Mouse (Mus musculus) heart, postnatal 10 days (tissue): ENCODE results near the gene Crb2. TPM values are rescaled to one million over a fixed set of nuclear protein-coding genes. Genes with fewer than 3 reads are reported as not detected.

ENCODE experiments used
- DNase-seq, 2 experiments: peaks; one replicate each; pipeline ENCODE4 v3.0.0; 2021
- intact Hi-C: fragments of 180-260 bp; cut with DNase I; formaldehyde crosslinking; loops from one replicate; pipeline ENCODE4 v1.15.1; 2025
- total RNA-seq, 2 experiments: library from RNA; stranded (reverse); gene quantifications; 2 replicates each; pipeline ENCODE4 v1.2.3; 2021

Gene Crb2
- total RNA-seq, 2 experiments from 2014 or later = 0.96 to 1.7 TPM

- intact Hi-C loops = no loop called here
- DNase-seq = no peak
Observed at GRCm38 (mm10) chr2:37790738-37791137, 14.7 kb downstream of the Crb2 start.

- intact Hi-C loops = no loop called here
- no peak for DNase-seq
Observed at GRCm38 (mm10) chr2:37791340-37791739, 15.3 kb downstream of the Crb2 start.

GRCm38 (mm10) chr2:37796021-37796420 is 20.0 kb downstream of the Crb2 start:
- intact Hi-C loops = no loop called here
- no peak for DNase-seq

DNA sequence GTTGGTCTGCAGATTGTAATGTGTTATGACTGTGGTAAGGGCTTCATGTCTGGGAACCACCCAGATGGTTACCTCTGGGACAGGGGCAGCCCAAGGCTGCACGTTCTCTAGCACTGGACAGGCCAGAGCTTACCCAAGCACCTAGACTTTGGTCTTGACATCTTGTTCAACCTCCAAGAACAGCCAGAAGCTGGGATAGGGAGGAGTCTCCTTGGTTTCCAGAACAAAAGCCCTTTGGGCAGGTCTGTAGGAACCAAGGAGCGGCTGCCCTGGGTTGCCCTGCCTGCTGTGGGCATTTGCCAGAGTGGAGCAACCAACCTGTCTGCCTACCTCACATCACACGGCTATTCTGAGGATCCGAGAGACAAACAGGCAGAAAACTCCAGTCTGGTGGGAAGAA is 21.0 kb downstream of the Crb2 start:
- intact Hi-C loops = no loop called here
- no peak for DNase-seq

- intact Hi-C loops = no loop called here
- peak; percentile 32 to 36 for DNase-seq
Observed at GRCm38 (mm10) chr2:37799137-37799536, 23.1 kb downstream of the Crb2 start.

- intact Hi-C loops = no loop called here
- no peak for DNase-seq
Observed at GRCm38 (mm10) chr2:37801687-37802086, 25.6 kb downstream of the Crb2 start.

DNA sequence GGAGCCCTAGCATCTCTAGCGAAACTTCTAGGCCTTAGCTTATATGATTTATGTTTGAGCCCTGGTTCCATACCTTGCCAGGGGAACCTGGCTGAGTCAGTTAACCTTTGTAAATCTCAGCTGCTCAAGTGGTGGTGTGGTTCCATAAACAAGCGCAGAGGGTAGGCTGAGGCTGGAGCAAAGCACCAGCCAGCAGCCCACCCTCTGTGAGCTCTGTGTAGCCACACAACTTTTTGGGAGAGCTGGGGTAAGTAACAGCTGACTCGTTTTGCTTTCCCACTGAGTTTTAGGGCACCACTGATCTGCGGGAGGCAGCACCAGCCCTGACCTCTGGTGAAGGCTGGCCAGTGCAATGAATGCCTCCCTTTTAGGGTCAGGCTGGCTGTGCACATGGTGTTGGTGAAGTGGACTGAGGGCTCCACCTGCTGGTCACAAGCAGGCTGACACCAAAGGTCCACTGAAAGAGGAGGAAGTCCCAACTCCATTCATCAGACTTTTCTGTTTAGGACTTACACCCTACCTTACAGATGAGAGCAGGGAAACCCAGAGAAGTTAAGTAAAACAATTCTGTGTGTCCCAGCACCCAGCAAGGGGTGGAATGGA is 26.7 kb downstream of the Crb2 start:
- DNase-seq = peak; percentile 79 to 87
- intact Hi-C loops = loop anchor here (1.0 kb wide), 1 partner anchor 28 kb away; no protein-coding TSS in a partner anchor

- peak; percentile 32 to 34 for DNase-seq
- intact Hi-C loops = loop anchor here (10.0 kb wide), 1 partner anchor 843 kb away; no protein-coding TSS in a partner anchor
Observed at GRCm38 (mm10) chr2:37811682-37812081, 35.6 kb downstream of the Crb2 start.

GRCm38 (mm10) chr2:37812401-37812800 is 36.4 kb downstream of the Crb2 start:
- intact Hi-C loops = loop anchor here (10.0 kb wide), 1 partner anchor 842 kb away; no protein-coding TSS in a partner anchor

DNA sequence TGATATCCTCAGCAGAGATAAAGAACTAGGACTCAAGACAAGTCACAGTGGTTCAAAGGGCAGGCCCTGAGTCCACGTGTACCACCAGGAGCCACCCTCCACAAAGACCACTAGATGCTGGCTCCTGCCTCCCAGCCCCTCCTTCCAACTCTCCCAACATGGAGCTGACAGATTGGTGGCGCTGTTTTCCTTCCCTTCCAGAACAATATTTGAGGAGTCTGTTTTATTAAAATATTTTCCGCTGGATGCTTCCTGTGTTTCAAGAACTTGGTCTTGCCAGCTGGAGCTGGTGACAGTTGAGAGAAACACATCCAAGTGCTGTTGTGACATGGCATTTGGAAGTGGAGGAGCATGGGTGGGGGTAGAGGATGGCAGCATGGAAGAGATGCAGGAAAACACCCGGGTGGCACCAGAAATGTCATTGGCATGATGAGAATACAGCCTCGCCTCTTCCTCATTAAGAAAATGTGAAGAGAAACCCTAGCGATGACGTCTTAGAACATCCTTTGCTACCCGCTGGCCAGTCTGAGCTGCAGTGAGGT is 38.8 kb downstream of the Crb2 start:
- intact Hi-C loops = loop anchor here (2.0 to 10.0 kb wide), 2 partner anchors 564 to 840 kb away; no protein-coding TSS in a partner anchor
- DNase-seq = no peak

More at GRCm38 (mm10) chr2:37812401-37812800, 36.4 kb downstream of the Crb2 start:
- no peak for DNase-seq

DNA sequence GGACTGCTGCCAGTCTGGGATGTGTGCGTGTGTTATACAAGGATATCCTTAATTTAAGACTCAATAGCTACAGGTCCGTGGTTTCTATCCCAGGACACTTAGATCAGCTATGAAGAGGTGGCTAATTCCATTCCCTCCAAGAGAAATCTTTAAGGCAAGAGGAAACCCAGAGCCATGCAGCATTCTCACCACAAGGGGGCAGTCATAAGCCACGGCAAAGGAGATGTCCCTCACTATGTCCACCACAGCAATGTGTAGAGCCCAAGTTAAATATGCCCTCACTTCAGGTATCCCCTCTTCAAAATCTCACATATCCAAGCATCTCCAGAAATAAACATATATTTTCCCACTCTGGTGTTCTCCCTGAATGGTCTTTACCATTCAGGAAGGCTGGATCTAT is 39.6 kb downstream of the Crb2 start:
- DNase-seq = peak; percentile 80 to 89
- intact Hi-C loops = loop anchor here (2.0 to 10.0 kb wide), 2 partner anchors 563 to 839 kb away; no protein-coding TSS in a partner anchor

DNA sequence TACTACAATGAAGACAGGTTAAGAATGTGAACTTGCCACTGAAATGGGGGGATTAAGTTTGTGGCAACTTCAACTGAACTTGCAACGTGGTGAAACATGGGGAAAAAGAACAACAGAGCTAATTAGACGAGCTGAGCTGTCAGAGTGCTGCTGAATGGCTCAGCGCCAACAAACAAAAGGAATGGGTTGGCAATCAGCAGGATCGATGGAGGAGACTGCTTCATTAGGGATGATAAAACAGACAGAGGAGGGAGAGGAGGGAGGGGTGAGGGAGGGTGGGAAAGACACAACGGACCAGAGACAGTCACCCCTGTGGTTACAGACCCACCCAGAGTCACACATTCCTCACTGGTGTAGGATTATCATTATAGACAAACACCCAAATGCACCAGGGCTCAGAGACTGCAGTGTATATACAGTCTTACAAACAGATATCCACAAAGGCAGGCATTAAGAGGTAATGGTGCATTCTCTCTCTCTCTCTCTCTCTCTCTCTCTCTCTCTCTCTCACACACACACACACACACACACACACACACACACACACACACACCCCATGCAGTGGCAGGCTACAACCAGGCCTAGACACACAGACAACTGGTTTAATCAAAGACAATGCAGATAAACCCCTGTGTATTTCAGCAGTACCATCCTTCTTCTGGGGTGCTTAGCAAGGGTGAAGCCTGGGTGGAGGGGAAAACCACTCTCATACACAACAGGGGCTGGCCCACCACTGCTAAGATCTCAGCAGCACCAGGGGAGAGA is 42.9 kb downstream of the Crb2 start:
- no peak for DNase-seq
- intact Hi-C loops = loop anchor here (10.0 kb wide), 1 partner anchor 836 kb away; no protein-coding TSS in a partner anchor

DNA sequence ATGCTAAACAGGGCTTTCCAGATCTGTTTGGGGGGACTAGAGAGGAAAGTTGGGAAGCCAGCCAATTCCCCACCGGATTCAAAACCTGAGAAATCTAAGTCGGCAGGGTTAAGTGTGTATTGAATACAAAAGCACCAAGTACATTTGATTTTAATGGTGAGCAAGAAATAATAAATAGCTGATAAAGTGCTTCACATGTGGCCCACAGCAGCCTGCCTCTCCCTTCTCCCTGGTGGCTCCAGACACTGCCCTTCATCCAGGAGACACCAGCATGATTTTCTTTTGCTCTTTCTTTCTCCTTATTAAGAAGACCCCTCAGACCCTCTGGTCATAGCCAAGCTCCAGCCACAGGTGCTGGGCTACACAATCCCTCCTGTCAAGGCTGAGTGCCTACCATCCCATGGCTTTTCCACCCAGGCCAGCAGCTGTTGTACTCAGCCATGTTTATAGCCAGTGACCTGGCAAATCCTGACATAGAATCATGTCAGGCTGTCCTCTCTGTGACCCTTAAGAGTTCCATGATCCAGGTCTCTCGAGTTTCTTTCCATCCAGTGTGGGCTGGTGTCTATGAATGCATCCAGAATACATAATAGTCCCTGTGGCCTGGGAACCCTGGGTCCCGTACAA is 43.6 kb downstream of the Crb2 start:
- intact Hi-C loops = loop anchor here (10.0 kb wide), 1 partner anchor 835 kb away; no protein-coding TSS in a partner anchor
- DNase-seq = no peak

GRCm38 (mm10) chr2:37822122-37822521 is 46.1 kb downstream of the Crb2 start:
- no peak for DNase-seq
- intact Hi-C loops = no loop called here

DNA sequence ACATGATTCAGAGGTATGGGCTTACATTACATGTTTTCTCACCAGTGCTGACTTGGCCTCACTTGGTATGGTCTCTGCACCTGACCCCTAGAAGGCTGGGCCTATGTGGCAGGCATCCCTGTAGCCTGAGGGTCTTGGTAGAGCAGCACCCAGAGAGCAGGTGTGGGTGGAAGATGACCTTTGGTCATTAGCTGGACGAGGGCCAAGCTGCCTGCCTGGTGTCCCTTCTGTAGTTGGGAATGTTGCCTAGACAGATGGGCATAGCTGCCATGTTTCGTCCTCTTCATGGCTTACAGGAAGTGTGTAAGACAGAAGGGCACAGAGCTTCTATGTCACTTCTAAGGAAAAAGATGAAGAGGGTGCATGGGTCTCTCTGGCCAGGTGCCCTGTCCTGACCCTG is 47.8 kb downstream of the Crb2 start:
- intact Hi-C loops = no loop called here
- DNase-seq = no peak

DNA sequence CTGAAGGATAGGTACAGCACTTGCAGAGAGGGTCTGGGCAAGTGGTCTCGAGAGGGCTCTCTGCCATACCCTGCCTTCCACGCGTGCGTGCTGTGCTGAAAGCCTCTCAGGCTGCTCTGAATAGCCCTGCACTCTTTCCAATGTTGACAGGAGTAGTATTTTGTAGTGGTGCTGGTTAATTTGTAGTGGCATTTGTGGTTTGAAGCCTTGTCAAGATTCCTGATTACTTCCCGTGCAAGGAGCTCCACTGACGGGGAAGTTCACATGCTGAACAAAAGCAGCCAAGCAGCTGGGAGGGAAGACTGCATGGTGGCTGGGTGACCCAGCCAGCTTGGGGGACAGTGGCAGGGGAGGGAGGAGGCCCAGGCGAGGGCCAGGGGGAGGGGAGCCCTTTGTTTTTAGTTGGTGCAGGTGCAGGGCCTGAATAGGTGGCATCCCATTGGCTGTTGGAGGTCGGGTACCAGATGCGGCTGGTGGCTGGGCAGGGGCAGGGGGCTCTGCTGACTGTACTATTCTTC is 53.8 kb downstream of the Crb2 start:
- intact Hi-C loops = no loop called here
- no peak for DNase-seq

- no peak for DNase-seq
- intact Hi-C loops = no loop called here
Observed at GRCm38 (mm10) chr2:37832253-37832652, 56.2 kb downstream of the Crb2 start.

DNA sequence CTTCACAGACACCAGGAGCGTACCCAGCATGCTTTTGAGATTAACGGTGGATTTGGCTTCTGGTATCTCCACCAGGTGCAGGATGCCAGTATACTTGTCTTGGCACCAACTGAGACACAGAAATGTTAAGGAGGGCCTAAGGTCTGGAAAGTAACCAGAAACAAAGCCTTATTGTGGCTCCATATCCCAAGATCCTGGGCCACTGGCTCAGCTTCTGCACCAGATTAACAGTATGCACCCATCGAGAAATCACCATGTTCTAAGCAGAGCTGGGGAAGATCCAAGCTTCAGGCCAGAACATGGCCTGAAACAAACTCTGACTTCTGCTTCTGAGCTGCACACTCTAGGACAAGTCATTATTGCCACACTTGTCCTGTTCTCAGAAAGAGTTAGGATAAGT is 60.9 kb downstream of the Crb2 start:
- DNase-seq = no peak
- intact Hi-C loops = no loop called here

GRCm38 (mm10) chr2:37837542-37837941 is 61.5 kb downstream of the Crb2 start:
- intact Hi-C loops = no loop called here
- DNase-seq = no peak

- intact Hi-C loops = no loop called here
Observed at GRCm38 (mm10) chr2:37838202-37838984, 62.3 kb downstream of the Crb2 start.

More at GRCm38 (mm10) chr2:37838202-37838984, 62.3 kb downstream of the Crb2 start:
- no peak for DNase-seq
